Mouse (Mus musculus): ENCODE results near the gene Rpsa.
A peak's percentile ranks its signal among the peaks of the same experiment; 100 is the strongest.

The Rpsa gene

GRCm38 (mm10) chr9:120171295-120171694 lies 43.8 kb downstream of the Rpsa start:
- peak in 1 of 2 experiments; percentile 74 for DNase-seq (ENCODE audit: low spot score in 2 of 2)

GRCm38 (mm10) chr9:120174436-120175137 lies 47.1 kb downstream of the Rpsa start:
- no peak for DNase-seq (ENCODE audit: low spot score in 2 of 2)

DNA sequence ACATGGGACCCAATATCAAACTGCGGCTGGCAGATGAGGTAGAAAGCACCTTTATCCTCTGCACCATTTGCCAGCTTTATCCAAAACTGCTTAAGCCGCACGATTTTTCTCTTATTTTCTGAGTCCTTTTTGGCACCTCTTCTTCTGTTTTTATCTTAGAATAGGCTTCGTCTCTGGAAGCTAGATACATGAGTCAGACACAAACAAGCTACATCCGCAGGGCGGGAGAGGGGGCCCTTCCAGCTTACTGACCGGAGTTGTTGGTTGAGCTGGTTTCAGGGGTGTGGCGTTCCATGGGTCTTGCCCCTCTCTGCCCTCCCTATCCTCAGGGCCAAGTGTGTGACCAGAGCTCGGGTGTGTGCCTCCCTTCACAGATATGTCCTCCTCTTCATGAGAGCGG lies 51.3 kb downstream of the Rpsa start:
- DNase-seq (ENCODE audit: low spot score in 2 of 2), result no peak

All from urinary bladder, postnatal 4 days (tissue).